Mouse (Mus musculus) cortical plate, adult 2 months (tissue): ENCODE data around the gene Fbxo28. TPM values are rescaled to one million over a fixed set of nuclear protein-coding genes. Genes with fewer than 3 reads are reported as not detected.

Experiments
- H3K27ac ChIP-seq: fragments of 200-500 bp; 2 replicates; pipeline ENCODE4 v1.5.1; 2012; ENCODE audit warnings: low read length, control low read depth, inconsistent platforms; ENCODE audit not compliant: insufficient read depth
- H3K4me1 ChIP-seq: fragments of 200-500 bp; 2 replicates; pipeline ENCODE4 v1.6.1; 2011; ENCODE audit warnings: low read length; ENCODE audit not compliant: control insufficient read depth, insufficient read depth
- H3K4me3 ChIP-seq: fragments of 200-500 bp; 2 replicates; pipeline ENCODE4 v1.5.1; 2011; ENCODE audit warnings: mild to moderate bottlenecking, low read length, control low read depth; ENCODE audit not compliant: insufficient read depth
- CTCF ChIP-seq: fragments of 200-500 bp; IDR thresholded peaks from 2 replicates; pipeline ENCODE4 v1.5.1; 2011; ENCODE audit warnings: mild to moderate bottlenecking, control low read depth, low read length; ENCODE audit not compliant: insufficient read depth; ENCODE audit errors: extremely low read depth
- POLR2A ChIP-seq: fragments of 200-500 bp; IDR thresholded peaks from 2 replicates; pipeline ENCODE4 v1.6.1; 2011; ENCODE audit warnings: mild to moderate bottlenecking, low read length, control low read depth; ENCODE audit not compliant: insufficient read depth; ENCODE audit errors: extremely low read depth
- polyA plus RNA-seq: library from polyadenylated mRNA; depleted of rRNA; stranded (reverse); fragments of >200 nt; gene quantifications from 2 replicates; pipeline ENCODE4 v1.2.3, GENCODE M21; 2012

Gene Fbxo28
- polyA plus RNA-seq, 1 experiment, result 27.4 TPM

- Histone ChIP-seq H3K27ac (peak overlapping the region; percentile 18; the same call in 1 of the 2 replicates), H3K4me1 (peaks cover 9% of the 10 kb centered on the region), H3K4me3 (no peak overlapping the region)
- no peak for TF ChIP-seq POLR2A
Observed at GRCm38 (mm10) chr1:182346491-182346890, 5.1 kb upstream of the Fbxo28 start.

DNA sequence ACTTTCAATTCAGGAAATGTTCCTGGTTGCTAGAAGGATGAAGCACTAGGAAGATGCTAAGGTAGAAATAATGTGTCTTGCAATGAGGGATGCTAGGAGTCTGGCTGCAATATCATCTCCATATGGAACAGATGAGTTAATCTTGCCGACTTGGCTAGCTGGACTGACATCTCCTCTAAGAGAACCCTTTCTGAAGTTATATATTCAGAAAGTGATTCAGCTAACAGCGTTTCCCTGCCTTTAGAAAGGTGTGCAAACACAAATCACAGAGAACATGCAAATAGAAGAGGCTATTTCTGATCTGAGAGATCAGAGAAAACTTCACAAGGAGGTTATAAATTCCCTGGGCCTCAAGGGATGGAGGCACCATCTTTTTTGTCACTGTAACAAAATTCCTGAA, 4.4 kb upstream of the Fbxo28 start:
- TF ChIP-seq CTCF, result no peak
- TF ChIP-seq POLR2A, result no peak

GRCm38 (mm10) chr1:182341993-182342392, 564 bp upstream of the Fbxo28 start:
- no peak overlapping the region for H3K27ac ChIP-seq
- TF ChIP-seq CTCF, result no peak
- peak overlapping the region; percentile 88; the same call in 1 of the 2 replicates for H3K4me3 ChIP-seq
- H3K4me1 ChIP-seq, result peaks cover 9% of the 10 kb centered on the region

More for the DNA sequence above, 4.4 kb upstream of the Fbxo28 start:
- Histone ChIP-seq H3K4me3 (no peak overlapping the region), H3K4me1 (peaks cover 9% of the 10 kb centered on the region), H3K27ac (no peak overlapping the region)

GRCm38 (mm10) chr1:182340281-182340680, 1.1 kb downstream of the Fbxo28 start:
- H3K27ac ChIP-seq, result no peak overlapping the region
- TF ChIP-seq POLR2A, result no peak
- no peak for TF ChIP-seq CTCF
- peak overlapping the region; percentile 88 for H3K4me3 ChIP-seq
- peaks cover 7% of the 10 kb centered on the region for H3K4me1 ChIP-seq

DNA sequence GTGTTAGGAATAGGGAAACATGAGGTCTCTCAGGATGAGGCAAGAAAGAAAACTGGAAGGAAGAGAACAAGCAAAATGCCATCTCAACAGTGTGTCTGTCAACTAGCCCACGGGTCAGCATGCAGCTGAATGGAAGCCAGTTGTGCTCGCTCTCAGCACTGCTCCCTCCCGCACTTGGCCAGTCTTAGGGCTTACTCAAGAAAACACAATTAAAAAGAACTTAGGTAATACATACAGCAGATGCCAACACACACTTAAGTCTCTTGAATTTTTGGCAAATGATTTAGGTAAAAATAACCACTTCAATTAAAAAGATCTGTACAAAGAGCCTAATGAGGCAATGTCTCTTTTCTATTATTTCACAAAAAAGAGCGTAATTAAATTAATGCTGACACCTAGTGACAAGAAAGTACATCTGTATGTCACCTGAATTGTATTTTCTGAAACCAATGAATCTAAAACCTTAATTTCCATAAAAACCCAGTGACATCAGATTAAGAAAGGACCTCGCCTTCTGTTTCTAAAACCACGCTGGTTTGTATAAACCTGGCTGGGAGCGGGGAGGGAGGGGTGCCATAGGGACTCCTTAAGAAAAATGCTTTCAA, 2.4 kb downstream of the Fbxo28 start:
- TF ChIP-seq POLR2A (no peak), CTCF (no peak)
- peaks cover 7% of the 10 kb centered on the region for H3K4me1 ChIP-seq
- H3K27ac ChIP-seq, result no peak overlapping the region
- H3K4me3 ChIP-seq, result peak overlapping the region; percentile 12; the same call in 1 of the 2 replicates

DNA sequence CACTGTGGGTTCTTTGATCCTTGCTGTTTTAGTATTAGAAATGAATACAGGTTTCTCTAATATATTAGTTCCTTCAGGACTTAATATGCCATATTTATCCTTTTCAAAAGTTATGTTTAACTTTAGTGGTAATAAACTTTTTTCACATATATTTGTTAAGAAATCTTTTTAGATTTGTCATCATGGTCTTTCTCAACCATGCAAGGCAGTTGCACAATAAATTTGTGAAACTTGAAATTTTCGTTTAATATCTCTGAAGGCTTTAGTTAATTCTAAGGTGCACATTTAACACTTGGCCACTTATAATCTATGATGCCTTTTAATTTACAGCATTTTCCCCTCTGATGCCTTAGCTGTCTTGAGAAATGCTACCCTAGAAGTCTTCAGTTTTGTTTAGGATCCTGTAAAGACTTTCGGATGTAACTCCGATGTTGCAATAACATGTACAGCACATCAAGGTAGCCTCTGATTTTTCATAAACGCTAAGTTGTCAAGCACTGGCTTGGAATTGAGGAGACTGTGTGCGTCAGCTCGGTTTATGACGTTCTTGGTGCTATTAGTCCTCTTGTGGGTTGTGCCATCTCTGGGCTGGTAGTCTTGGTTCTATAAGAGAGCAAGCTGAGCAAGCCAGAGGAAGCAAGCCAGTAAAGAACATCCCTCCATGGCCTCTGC, 7.5 kb downstream of the Fbxo28 start:
- no peak overlapping the region for H3K4me3 ChIP-seq
- TF ChIP-seq POLR2A, result no peak
- no peak overlapping the region for H3K27ac ChIP-seq
- H3K4me1 ChIP-seq, result peaks cover 10% of the 10 kb centered on the region

- TF ChIP-seq POLR2A (no peak), CTCF (no peak)
- peaks cover 7% of the 10 kb centered on the region for H3K4me1 ChIP-seq
- no peak overlapping the region for H3K4me3 ChIP-seq
- H3K27ac ChIP-seq, result 0 out of 2 replicates have a peak overlapping the region, but pooled peaks have one; percentile 10
Observed at GRCm38 (mm10) chr1:182332090-182333034, 9.1 kb downstream of the Fbxo28 start.

DNA sequence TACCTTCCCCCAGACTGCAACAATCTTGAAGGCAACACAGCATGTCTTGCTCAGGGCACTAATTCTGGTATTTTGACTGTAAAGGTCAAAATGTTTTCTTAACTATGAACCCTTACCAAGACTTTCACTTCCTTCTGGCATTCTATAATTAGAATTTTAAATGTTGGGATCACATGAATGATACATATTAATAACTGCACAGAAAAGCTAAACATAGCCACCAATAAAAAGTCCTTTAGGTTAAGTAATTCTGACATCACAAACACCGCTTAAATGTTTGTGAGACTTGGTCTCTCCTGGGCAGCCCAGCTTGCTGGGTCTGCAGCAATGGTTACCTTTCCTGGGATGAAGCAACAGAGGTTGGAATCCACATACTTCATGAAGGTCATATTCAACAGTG, 15.5 kb downstream of the Fbxo28 start:
- H3K27ac ChIP-seq, result no peak overlapping the region
- no peaks in the 10 kb centered on the region for H3K4me1 ChIP-seq
- no peak for TF ChIP-seq POLR2A
- no peak for TF ChIP-seq CTCF
- H3K4me3 ChIP-seq, result no peak overlapping the region

- no peak overlapping the region for H3K4me3 ChIP-seq
- TF ChIP-seq CTCF, result no peak
- TF ChIP-seq POLR2A, result no peak
- no peak overlapping the region for H3K27ac ChIP-seq
- no peaks in the 10 kb centered on the region for H3K4me1 ChIP-seq
Observed at GRCm38 (mm10) chr1:182324552-182324951, 16.9 kb downstream of the Fbxo28 start.
